Mouse (Mus musculus) cerebellum, adult (tissue): ENCODE measurements around the gene Zfp189.
"Not testable (repeated sequence)": the region's sequence is repeated elsewhere in the genome, so short reads cannot be mapped to it uniquely, and the experiment has no call there.

Source experiments
- ATAC-seq: cut with Nextera tagmentation; 2 replicates; pipeline ENCODE4 v1.9.2; 2017; ENCODE audit warnings: mild to moderate bottlenecking, moderate library complexity, mixed read lengths; ENCODE audit not compliant: insufficient number of reproducible peaks, low FRiP score, low TSS enrichment

Gene Zfp189

GRCm38 (mm10) chr4:49520572-49521340, at the start of gene Zfp189, which contains the start of gene Mrpl50:
Gene Zfp189 (plus strand): TSS chr4:49521176.
Gene Mrpl50 (minus strand): TSS chr4:49521093.
- ATAC-seq = peak; percentile 99

- ATAC-seq = no peak
These were observed 47.4 kb upstream of the Zfp189 start, which contains the start of gene Acnat1 for GRCm38 (mm10) chr4:49473435-49474100. Gene Acnat1 (minus strand): TSS chr4:49473912.

- no peak for ATAC-seq
These were observed 46.4 kb upstream of the Zfp189 start for GRCm38 (mm10) chr4:49474583-49474982.

- ATAC-seq = no peak
These were observed 42.7 kb upstream of the Zfp189 start for GRCm38 (mm10) chr4:49478118-49478877.

- not testable (repeated sequence) for ATAC-seq
These were observed 41.9 kb upstream of the Zfp189 start for GRCm38 (mm10) chr4:49479035-49479434.

GRCm38 (mm10) chr4:49480104-49480760, 40.7 kb upstream of the Zfp189 start:
- ATAC-seq = no peak

GRCm38 (mm10) chr4:49480896-49481295, 40.1 kb upstream of the Zfp189 start:
- ATAC-seq = no peak

- ATAC-seq = no peak
These were observed 35.5 kb upstream of the Zfp189 start for GRCm38 (mm10) chr4:49485442-49485841.

- not testable (repeated sequence) for ATAC-seq
These were observed 34.9 kb upstream of the Zfp189 start for GRCm38 (mm10) chr4:49485934-49486650.

- ATAC-seq = no peak
These were observed 17.4 kb upstream of the Zfp189 start for GRCm38 (mm10) chr4:49503563-49503962.

GRCm38 (mm10) chr4:49506386-49506785, 14.6 kb upstream of the Zfp189 start, which contains the start of gene Baat:
Gene Baat (minus strand): TSS chr4:49506557.
- ATAC-seq = no peak

GRCm38 (mm10) chr4:49509183-49509582, 11.8 kb upstream of the Zfp189 start:
- no peak for ATAC-seq

GRCm38 (mm10) chr4:49510236-49510835, 10.6 kb upstream of the Zfp189 start:
- not testable (repeated sequence) for ATAC-seq

- ATAC-seq = no peak
These were observed 8.3 kb upstream of the Zfp189 start for GRCm38 (mm10) chr4:49512636-49513035.

GRCm38 (mm10) chr4:49514441-49514840, 6.5 kb upstream of the Zfp189 start:
- ATAC-seq = no peak

GRCm38 (mm10) chr4:49519476-49519875, 1.5 kb upstream of the Zfp189 start:
- ATAC-seq = no peak

- ATAC-seq = peak; percentile 55
These were observed 370 bp downstream of the Zfp189 start for GRCm38 (mm10) chr4:49521346-49521745.

GRCm38 (mm10) chr4:49522576-49522975, 1.6 kb downstream of the Zfp189 start:
- ATAC-seq = no peak

- no peak for ATAC-seq
These were observed 14.1 kb downstream of the Zfp189 start for GRCm38 (mm10) chr4:49535036-49535435.
